Mouse (Mus musculus): ENCODE measurements around the gene Tk1. TPM values are rescaled to one million over a fixed set of nuclear protein-coding genes. Genes with fewer than 3 reads are reported as not detected.
A peak's percentile ranks its signal among the peaks of the same experiment; 100 is the strongest.
"Not testable (repeated sequence)": the region's sequence is repeated elsewhere in the genome, so short reads cannot be mapped to it uniquely, and the experiment has no call there.

The Tk1 gene
- polyA plus RNA-seq, 1 experiment from 2014 or later = 45.9 TPM

- Histone ChIP-seq H3K4me1 (peaks cover 19% of the 10 kb centered on the region), H3K4me2 (replicated peaks) (no peak overlapping the region), H3K27ac (replicated peaks) (no peak overlapping the region), H3K27me3 (no peaks in the 10 kb centered on the region), H3K9me3 (no peaks in the 10 kb centered on the region), H3K9ac (replicated peaks) (no peak overlapping the region), H3K4me3 (no peak overlapping the region), H3K36me3 (no peaks in the 10 kb centered on the region)
- ATAC-seq (replicated peaks) = no peak
- 90% methylated on average over 2 of the region's 2 CpGs for WGBS
Observed at GRCm38 (mm10) chr11:117844997-117845396, 19.1 kb upstream of the Tk1 start.

DNA sequence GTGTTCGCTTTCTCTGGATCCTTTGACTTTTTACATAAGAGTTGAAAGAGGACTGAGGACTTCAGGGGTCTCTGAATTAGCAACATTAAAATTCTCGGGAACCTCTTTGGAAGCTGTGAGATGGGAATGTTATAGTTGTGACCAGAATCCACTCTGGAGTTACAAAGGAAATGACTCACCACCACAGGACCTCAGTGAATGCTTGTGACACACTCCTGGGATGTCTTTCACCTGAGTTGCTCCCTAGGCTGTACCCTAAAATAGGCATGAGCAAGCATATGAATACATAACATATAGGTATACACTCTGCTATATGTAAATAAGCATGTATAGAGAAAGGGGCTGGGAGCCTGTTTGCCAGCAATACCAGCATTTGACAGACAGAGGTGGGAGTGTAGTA lies 17.5 kb upstream of the Tk1 start:
- H3K9me3 ChIP-seq = no peaks in the 10 kb centered on the region
- no peaks in the 10 kb centered on the region for H3K27me3 ChIP-seq
- H3K4me1 ChIP-seq = peaks cover 9% of the 10 kb centered on the region
- no peak for ATAC-seq (replicated peaks)
- H3K9ac ChIP-seq (replicated peaks) = no peak overlapping the region
- no peak overlapping the region for H3K27ac ChIP-seq (replicated peaks)
- H3K4me2 ChIP-seq (replicated peaks) = no peak overlapping the region
- no peaks in the 10 kb centered on the region for H3K36me3 ChIP-seq
- 85% methylated on average over 2 of the region's 2 CpGs for WGBS
- no peak overlapping the region for H3K4me3 ChIP-seq

- no peaks in the 10 kb centered on the region for H3K27me3 ChIP-seq
- no peak overlapping the region for H3K4me3 ChIP-seq
- H3K36me3 ChIP-seq = no peaks in the 10 kb centered on the region
- H3K27ac ChIP-seq (replicated peaks) = no peak overlapping the region
- no peak for ATAC-seq (replicated peaks)
- no peaks in the 10 kb centered on the region for H3K9me3 ChIP-seq
- no peaks in the 10 kb centered on the region for H3K4me1 ChIP-seq
- H3K4me2 ChIP-seq (replicated peaks) = no peak overlapping the region
- 59% methylated on average over 1 of the region's 1 CpGs for WGBS
- H3K9ac ChIP-seq (replicated peaks) = no peak overlapping the region
Observed at GRCm38 (mm10) chr11:117840910-117841309, 15.0 kb upstream of the Tk1 start.

DNA sequence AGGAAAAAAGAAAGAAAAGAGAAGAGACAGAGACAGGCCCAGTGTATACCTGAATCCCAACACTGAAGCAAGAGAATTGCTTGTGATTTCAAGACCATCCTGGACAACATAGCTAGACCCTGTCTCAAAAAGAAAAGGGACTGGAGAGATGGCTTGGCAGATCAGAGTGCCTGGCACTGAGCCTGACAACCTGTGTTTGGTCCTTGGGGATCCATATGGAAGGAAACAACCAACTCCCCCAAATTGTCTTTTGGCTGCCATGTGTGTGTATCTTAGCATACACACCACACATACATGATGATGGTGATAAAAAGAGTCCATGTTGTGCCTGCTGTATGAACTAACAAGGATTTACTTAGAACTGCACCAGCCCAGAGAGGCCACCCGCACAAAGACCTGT lies 13.1 kb upstream of the Tk1 start:
- peak overlapping the region; percentile 44 for H3K27ac ChIP-seq (replicated peaks)
- no peaks in the 10 kb centered on the region for H3K36me3 ChIP-seq
- H3K4me1 ChIP-seq = no peaks in the 10 kb centered on the region
- WGBS = 94% methylated on average over 1 of the region's 1 CpGs
- H3K9ac ChIP-seq (replicated peaks) = no peak overlapping the region
- H3K4me2 ChIP-seq (replicated peaks) = no peak overlapping the region
- no peak for ATAC-seq (replicated peaks)
- no peaks in the 10 kb centered on the region for H3K27me3 ChIP-seq
- H3K9me3 ChIP-seq = no peaks in the 10 kb centered on the region
- no peak overlapping the region for H3K4me3 ChIP-seq

DNA sequence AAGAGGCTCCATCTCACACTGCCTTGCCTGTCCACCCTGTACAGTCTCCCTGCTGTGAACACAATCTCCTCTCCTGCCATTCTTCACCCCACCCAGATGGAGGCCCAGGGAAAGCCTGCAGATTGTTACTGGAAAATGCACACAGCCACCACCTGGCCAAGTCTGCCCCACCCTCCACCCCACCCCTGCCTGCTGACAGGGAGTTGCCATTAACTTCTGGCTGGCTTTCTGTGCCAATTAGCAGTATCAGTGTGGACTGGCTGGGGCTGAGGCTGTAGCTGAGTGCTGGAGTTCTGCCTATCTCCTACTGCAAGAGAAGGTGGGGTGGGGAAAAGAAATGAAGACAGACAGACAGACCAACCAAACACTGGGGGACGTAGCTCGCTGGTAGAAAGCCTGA lies 12.7 kb upstream of the Tk1 start:
- Histone ChIP-seq H3K4me3 (no peak overlapping the region), H3K4me2 (replicated peaks) (no peak overlapping the region), H3K27ac (replicated peaks) (peak overlapping the region; percentile 44), H3K9me3 (no peaks in the 10 kb centered on the region), H3K27me3 (no peaks in the 10 kb centered on the region), H3K4me1 (no peaks in the 10 kb centered on the region), H3K36me3 (no peaks in the 10 kb centered on the region), H3K9ac (replicated peaks) (no peak overlapping the region)
- WGBS = 74% methylated on average over 2 of the region's 2 CpGs
- no peak for ATAC-seq (replicated peaks)

DNA sequence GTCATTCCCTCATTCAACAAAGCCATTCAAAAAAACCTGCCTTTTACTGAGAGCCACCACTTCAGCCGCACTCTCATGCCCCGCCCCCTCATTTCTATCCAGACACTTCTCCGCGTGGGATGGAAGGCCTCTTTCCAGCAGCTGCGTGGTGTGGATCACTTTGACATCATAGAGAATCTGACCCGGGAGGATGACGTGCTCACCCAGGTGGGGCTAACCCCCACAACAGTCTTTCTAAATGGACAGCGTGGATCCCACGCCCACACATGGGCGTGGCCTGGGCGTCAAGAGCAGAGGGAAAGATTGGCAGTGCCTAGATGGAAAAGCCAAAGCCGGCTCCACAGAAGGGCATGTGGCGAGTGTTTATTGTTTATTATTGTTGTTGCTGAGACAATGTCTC lies 10.4 kb upstream of the Tk1 start:
- ATAC-seq (replicated peaks) = no peak
- Histone ChIP-seq H3K9me3 (no peaks in the 10 kb centered on the region), H3K27me3 (no peaks in the 10 kb centered on the region), H3K4me3 (0 out of 2 replicates have a peak overlapping the region, but pooled peaks have one; percentile 12), H3K27ac (replicated peaks) (no peak overlapping the region), H3K36me3 (no peaks in the 10 kb centered on the region), H3K4me1 (peaks cover 7% of the 10 kb centered on the region), H3K4me2 (replicated peaks) (peak overlapping the region; percentile 25), H3K9ac (replicated peaks) (no peak overlapping the region)
- WGBS = 27% methylated on average over 13 of the region's 13 CpGs

GRCm38 (mm10) chr11:117834086-117834485 lies 8.2 kb upstream of the Tk1 start:
- no peaks in the 10 kb centered on the region for H3K9me3 ChIP-seq
- H3K4me3 ChIP-seq = no peak overlapping the region
- H3K4me2 ChIP-seq (replicated peaks) = no peak overlapping the region
- 91% methylated on average over 8 of the region's 8 CpGs for WGBS
- H3K36me3 ChIP-seq = no peaks in the 10 kb centered on the region
- no peaks in the 10 kb centered on the region for H3K27me3 ChIP-seq
- no peak for ATAC-seq (replicated peaks)
- H3K9ac ChIP-seq (replicated peaks) = no peak overlapping the region
- peaks cover 8% of the 10 kb centered on the region for H3K4me1 ChIP-seq
- no peak overlapping the region for H3K27ac ChIP-seq (replicated peaks)

DNA sequence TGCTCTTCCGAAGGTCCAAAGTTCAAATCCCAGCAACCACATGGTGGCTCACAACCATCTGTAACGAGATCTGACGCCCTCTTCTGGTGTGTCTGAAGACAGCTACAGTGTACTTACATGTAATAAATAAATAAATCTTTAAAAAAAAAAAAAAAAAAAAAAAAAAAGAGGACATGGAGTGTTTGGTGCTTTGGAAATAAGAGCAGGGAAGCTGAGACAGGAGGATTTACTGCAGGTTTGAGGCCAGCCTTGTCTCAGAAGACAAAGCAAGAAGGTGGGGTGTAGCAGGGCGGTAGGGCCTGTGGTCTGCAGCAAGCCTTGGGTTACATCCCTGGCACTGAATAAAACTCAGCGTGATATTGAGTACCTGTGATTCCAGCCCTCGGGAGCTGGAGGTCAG lies 7.6 kb upstream of the Tk1 start:
- not testable (repeated sequence) for H3K27ac ChIP-seq (replicated peaks); H3K9ac ChIP-seq (replicated peaks); ATAC-seq (replicated peaks); H3K4me2 ChIP-seq (replicated peaks); H3K36me3 ChIP-seq; H3K27me3 ChIP-seq; H3K4me3 ChIP-seq; H3K9me3 ChIP-seq
- peaks cover 14% of the 10 kb centered on the region for H3K4me1 ChIP-seq
- 77% methylated on average over 6 of the region's 6 CpGs for WGBS

DNA sequence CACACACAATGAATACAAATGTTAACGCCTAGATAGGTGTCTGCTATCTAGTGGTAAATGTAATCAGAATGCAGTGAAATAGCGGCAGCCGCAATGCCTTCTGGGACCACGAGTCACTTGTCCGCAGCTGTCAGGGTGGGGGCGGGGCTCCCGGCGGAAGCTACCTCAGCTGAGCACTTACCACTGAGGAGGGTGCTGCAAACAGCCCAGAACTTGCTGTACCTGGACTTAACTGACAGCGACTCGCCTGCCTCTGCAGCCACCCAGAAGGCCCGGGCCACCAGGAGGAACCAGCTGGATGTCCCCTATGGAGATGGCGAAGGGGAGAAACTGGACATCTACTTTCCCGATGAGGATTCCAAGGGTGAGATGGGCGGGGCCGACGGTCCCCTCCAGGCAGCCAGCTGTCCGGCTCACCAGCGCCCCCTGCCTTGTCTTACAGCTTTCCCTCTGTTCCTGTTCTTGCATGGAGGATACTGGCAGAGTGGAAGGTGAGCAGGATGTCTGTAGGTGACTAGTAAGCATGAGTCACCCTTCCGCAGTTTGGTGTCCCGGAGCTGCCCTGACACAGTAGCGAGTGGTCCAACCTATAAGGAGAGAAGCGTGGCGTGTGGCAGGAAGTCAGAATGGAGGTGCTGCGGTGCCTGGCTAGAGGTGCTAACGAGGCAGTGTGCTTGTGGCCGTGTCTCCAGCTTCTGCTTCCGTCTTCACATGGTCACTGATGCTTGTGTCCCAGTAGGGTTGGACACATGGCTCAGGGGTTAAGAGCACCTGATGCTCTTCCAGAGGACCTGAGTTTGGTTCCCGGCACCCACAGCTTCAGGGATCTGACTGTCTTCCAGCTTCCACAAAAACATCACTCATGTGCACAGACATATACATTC lies 6.4 kb upstream of the Tk1 start:
- no peaks in the 10 kb centered on the region for H3K9me3 ChIP-seq
- 17% methylated on average over 28 of the region's 28 CpGs for WGBS
- peak overlapping the region; percentile 39 for H3K4me3 ChIP-seq
- H3K4me1 ChIP-seq = peaks cover 23% of the 10 kb centered on the region
- peak; percentile 71 for ATAC-seq (replicated peaks)
- no peaks in the 10 kb centered on the region for H3K36me3 ChIP-seq
- H3K4me2 ChIP-seq (replicated peaks) = peak overlapping the region; percentile 50
- H3K27me3 ChIP-seq = no peaks in the 10 kb centered on the region
- H3K9ac ChIP-seq (replicated peaks) = peak overlapping the region; percentile 31; the same call in 1 of the 2 replicates
- peak overlapping the region; percentile 42; the same call in 1 of the 2 replicates for H3K27ac ChIP-seq (replicated peaks)

- no peak overlapping the region for H3K27ac ChIP-seq (replicated peaks)
- peaks cover 42% of the 10 kb centered on the region for H3K4me1 ChIP-seq
- no peak for ATAC-seq (replicated peaks)
- H3K4me2 ChIP-seq (replicated peaks) = no peak overlapping the region
- 55% methylated on average over 9 of the region's 9 CpGs for WGBS
- H3K27me3 ChIP-seq = no peaks in the 10 kb centered on the region
- no peak overlapping the region for H3K4me3 ChIP-seq
- H3K9ac ChIP-seq (replicated peaks) = no peak overlapping the region
- H3K9me3 ChIP-seq = no peaks in the 10 kb centered on the region
- no peaks in the 10 kb centered on the region for H3K36me3 ChIP-seq
Observed at GRCm38 (mm10) chr11:117830401-117830800, 4.5 kb upstream of the Tk1 start.

DNA sequence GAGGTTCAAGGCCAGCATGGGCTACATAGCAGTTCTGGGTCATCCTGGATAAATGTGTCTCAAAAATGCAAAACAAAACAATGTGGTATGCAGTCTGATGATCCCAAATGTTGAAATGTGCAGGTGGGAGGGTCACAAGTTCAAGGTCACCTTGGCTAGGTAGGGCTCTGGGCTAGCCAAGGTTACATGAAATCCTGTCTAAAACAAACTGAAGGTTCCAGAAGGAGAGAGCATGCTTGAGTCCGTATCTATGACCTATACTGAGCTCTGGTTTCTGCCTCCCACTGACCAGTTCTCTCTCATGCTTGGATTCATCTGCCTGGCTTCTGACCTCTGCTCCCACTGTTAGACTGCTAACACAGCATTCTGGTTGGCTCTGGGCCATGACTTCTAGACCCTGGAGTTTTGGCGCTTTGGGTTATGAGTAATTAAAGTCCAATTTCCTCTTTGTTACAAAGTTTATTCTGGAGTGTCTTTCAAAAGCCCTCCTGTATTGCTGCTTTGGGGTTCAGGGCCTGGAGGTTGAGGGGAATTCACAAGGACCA lies 3.9 kb upstream of the Tk1 start:
- WGBS = 80% methylated on average over 2 of the region's 2 CpGs
- ATAC-seq (replicated peaks) = no peak
- H3K4me1 ChIP-seq = peaks cover 49% of the 10 kb centered on the region

DNA sequence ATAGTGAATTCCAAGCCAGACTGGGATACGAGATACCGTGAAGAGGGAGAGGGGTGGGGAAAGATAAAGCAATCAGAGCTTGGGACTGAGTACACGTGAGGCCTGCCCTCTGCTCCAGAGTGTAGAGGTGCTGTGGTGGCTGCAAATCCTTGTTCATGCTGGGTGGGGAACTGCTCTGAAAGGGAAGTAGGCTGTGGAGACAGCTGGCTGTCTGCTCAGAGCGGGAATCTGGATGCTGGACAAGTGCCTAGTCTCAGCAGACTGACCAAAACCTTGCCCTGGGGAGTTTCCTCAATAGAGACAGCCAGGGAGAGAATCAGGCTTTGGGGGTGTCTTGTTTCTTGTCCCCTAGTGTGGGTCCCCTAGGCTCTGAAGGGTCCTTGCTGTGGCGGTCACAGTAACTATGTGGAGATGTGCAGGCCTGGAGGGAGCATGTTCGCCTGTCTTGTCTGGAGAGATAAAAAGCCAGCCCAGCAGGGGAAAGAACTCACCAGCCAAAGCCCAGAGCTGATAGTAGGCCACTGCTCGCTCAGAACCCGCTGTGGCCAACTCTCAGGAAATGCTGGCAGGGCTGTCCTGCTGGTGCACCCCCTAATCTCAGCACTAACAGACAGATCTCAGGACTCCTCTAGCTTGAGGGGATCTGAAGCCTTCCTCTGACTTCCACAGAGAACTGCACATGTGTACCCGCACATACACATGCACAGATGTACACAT lies 3.2 kb upstream of the Tk1 start:
- Histone ChIP-seq H3K4me2 (replicated peaks) (no peak overlapping the region), H3K9ac (replicated peaks) (no peak overlapping the region), H3K4me3 (no peak overlapping the region), H3K36me3 (no peaks in the 10 kb centered on the region), H3K27ac (replicated peaks) (no peak overlapping the region; the same call in 1 of the 2 replicates), H3K4me1 (peaks cover 55% of the 10 kb centered on the region), H3K27me3 (no peaks in the 10 kb centered on the region), H3K9me3 (no peaks in the 10 kb centered on the region)
- 60% methylated on average over 9 of the region's 9 CpGs for WGBS
- no peak for ATAC-seq (replicated peaks)

More for the DNA sequence above, 3.9 kb upstream of the Tk1 start:
- Histone ChIP-seq H3K4me2 (replicated peaks) (no peak overlapping the region), H3K9me3 (no peaks in the 10 kb centered on the region), H3K36me3 (no peaks in the 10 kb centered on the region), H3K9ac (replicated peaks) (no peak overlapping the region), H3K4me3 (no peak overlapping the region), H3K27me3 (no peaks in the 10 kb centered on the region), H3K27ac (replicated peaks) (no peak overlapping the region)
